Mouse (Mus musculus): ENCODE measurements around the gene Dop1a.

Gene Dop1a

DNA sequence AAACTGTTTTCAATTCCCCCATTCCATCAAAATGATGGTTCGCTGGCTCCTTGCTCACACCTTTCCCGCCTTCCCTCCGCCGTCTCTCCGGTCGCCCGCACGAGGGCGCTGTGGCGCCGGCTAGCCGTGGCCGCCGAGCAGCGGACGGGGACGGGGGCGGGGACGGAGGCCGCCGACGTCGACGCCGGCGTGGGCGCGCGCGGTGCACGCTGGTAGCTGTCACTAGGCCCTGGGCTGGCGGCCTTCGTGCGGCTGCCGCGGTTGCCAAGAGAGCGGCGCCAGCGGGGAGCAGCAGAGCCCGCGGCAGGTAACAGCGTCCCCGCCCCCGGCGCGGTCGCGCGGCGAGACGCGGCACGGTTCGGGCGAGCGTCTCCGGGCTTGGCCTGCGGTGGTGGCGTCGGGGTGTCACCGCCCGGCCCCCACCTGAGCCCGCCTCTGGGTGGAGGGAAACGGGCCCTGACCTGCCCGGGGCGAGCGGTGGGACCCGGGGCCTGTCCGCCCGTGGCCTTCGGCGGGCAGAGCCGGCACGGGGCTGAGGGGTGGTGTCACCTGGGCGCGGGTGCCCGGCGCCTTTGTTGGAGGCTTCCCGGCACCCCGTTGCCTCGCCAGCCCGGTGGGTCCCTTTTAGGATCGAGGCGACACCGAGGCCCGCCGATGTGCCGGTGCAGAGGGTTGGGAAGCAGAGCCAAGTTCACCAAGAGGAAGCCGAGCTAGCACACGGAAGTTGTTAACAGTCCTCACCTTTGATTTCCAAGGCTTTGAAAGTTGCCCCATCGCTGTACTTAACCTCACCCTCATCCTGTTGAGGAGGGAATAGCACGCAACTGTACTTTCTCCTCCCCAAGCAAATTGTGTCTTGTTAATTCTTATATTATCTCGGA lies at the start of gene Dop1a:
Gene Dop1a, plus strand, starts transcription at position 165 of the 881 bp plus-strand sequence.
- no peak for DNase-seq (ENCODE audit: extremely low read depth, low read depth)

DNA sequence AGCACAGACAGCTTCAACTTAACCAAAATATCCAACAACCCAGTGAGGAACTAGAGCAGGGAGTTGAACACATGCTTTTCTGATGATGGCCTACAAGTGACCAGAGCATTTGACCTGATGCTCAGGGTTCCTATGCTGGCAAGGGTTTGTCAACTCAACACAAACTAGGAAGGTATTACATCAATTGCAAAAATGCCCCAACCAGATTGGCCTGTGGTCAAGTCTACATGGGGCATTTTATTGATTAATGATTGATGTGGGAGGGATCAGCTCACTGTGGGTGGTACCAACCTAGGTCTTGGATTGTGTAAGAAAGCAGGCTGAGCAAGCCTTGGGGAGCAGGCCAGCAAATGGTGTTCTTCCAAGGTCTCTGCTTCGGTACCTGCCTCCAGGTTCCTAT lies 49.0 kb upstream of the Dop1a start:
- no peak for DNase-seq (ENCODE audit: extremely low read depth, low read depth)

DNA sequence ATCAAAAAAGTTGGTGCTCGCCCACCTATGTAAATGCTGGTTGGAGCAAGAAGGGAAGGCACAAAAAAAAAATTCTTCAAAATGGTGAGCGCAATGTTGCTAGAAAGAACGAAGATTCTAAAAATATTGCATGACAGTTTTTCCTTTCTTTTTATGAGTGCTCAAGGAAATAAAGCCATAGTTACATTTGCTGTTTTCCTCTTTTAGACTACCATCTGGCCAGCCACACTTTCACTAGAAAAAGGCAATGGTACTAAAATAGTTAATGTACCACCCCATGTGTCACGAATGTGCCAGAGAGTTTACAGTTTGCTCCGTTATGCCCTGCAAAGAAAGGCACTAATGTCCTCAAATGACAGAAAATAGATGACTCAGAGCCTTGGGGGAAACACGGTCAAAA lies 47.6 kb upstream of the Dop1a start:
- no peak for DNase-seq (ENCODE audit: extremely low read depth, low read depth)

DNA sequence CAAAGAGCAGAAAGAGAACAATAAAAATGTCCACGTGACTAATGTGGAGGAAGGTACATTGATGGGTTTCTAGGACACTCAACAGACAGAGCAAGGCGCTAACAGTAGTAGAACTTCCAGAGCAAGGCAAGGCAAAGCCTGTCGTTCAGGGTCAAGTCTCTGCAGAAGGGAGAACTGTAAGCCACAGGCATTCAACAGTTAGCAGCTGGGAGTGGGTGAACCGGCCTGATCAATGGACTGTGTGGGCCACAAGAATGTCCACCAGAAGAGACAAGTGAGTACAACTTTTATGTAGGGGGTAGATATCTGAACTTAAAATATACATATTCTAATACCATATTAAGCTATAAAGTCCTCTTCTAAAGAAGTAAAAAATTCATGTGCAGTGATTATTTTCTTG lies 43.6 kb upstream of the Dop1a start:
- no peak for DNase-seq (ENCODE audit: extremely low read depth, low read depth)

DNA sequence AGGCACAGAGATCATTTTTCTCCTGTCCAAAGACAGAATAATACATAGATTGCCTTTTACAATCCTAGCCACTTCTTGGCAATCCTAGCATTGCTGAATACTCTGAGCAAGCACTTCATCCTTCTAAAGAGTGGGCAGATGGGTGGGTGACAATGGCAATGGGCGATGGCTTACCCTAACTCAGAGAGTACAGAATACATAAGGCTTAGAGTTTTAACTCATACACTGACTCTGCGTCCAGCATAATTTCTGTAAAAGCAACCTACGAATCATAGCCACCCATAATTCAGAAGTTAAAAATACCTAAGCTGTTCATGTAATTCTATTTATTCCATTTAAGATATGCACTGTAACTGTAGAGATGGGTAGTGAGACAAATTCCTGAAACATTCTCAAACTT lies 31.4 kb upstream of the Dop1a start:
- no peak for DNase-seq (ENCODE audit: extremely low read depth, low read depth)

DNA sequence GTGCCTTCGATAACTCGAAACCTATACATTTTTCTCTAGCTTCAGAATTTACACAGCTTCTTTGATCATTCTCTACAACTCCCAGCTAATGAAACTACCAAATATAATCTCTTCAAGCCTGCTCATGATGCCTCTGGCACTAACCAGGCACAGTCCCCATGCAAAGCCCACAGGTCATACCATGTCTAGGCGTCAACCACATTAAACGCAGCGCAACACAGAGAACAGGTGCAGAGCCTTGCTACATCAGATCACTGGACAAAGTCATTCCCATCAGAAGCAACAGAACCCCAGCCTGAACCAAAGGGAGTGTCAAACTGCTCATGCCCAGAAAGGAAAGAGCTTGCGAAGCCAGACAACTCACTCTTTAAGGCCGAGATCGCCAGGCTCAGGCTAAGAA lies 30.3 kb upstream of the Dop1a start:
- no peak for DNase-seq (ENCODE audit: extremely low read depth, low read depth)

DNA sequence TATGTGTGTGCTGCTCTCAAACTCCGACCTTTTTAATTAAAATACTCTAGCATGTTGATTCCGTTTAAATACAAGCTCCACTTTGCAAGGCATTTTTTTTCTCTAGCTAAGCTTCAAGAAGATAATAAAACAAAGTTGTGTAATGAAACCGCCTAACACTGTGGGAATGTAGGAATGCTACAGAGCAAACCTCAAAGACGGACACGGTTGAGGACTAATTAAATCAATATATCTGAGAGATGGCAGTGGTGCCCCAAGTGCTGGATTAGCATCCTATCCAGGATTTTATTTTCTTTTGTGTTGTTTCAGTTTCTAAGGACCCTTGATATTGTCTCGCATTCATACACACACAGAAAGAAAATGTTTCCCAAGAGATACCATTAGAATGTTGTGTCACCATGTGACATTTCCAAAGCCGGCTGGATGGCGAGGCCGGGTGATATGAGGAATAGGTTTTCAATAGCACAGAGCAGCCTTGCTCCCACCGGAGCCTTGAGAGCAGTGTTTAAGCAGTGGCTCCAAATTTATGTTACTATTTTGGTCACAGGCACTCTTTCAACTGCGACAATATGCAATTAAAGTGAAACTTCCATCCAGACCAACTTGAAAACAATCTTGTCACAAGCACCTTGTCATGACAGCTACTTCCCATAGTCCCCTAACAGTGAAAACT lies 28.5 kb upstream of the Dop1a start:
- DNase-seq (ENCODE audit: extremely low read depth, low read depth): no peak

DNA sequence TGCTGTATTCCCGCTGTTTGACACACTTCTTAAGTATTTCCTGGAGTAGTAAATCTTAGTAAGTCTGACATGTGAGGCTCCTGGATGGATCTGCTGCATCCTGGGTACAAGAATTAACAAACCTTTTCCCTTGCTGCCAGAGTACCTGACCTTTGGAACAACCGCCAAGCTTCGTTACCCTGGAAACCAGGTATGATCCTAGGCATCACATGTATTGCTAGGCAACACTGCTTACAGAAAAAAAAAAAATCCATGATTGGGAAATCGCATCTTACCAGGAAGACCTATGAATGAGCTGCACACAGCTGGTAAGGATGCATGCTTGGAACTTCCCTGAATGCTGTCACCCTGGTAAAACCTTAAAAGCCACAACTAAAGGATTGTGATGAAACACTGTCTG lies 24.7 kb upstream of the Dop1a start:
- DNase-seq (ENCODE audit: extremely low read depth, low read depth): no peak

DNA sequence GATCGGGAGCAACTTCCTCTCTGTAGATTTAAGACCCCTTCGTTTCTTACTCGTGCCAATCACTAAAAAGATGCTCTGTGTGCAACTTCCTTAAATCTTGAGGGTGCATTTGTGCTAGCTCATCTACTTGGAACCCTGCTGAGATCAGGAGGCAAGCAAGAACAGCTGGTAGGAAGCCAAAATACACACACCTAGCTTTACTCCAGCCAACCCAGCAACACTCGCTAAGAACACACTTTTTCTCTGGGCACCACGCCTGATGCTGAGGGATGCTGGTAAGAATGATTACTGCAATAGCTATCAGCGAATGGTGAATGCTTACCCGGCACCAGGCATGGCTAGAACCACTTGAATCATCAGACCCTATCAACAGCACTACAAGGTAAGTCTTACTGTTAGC lies 20.1 kb upstream of the Dop1a start:
- no peak for DNase-seq (ENCODE audit: extremely low read depth, low read depth)

DNA sequence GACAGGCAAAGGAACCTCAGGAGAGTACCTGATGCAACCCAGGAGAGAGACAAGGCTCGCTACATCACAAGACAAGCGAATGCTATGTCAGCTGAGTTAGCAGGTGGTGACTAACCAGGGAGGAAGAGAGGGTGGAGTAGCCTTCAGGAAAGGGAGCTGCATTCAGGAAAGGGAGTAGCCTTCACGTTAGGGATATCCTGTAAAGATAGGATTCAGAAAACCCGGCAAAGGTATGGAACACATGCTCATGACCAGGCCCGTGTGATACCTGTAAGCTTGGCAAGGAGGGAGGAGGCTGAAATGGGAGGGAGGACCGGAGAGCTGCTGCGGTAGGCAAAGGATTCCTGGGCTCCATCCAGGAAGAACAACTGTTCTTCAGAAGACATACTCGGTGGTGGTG lies 19.5 kb upstream of the Dop1a start:
- no peak for DNase-seq (ENCODE audit: extremely low read depth, low read depth)

DNA sequence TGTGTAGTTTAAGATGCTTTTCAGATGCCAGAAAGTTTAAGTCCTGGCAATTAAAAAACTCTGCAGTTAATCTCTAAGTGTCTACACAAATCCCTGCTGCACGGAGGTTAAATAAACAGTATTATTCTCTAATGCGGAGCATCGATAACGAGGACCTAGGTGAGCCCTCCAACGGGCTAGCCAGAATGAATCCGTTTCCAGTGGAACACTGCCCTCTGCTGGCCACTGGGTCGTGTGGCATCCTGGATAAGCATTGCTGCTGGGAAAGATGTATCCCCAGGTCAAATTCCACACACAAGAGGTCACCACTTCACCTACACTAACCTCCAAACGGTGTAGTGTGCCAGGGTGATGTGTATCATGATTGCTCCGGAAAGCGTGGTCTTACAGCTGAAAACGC lies 17.4 kb upstream of the Dop1a start:
- DNase-seq (ENCODE audit: extremely low read depth, low read depth): no peak

DNA sequence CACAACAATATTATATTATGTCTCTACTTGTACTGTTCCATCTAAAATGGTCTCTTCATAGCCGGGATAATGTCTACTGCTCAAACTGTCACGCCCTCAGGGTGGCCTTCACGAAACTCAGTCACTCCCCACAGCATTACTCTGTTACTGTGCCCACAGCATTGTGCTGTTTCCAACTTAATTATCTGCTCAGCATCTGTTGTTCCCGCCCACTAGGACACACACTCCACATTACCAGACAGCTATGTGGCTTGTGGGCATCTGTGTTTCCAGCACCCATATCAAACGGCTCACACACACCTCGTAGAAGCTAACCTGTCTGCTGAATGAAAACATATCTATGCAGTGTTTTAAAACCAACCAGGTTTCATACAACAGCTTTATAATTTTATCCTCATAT lies 15.9 kb upstream of the Dop1a start:
- DNase-seq (ENCODE audit: extremely low read depth, low read depth): no peak

DNA sequence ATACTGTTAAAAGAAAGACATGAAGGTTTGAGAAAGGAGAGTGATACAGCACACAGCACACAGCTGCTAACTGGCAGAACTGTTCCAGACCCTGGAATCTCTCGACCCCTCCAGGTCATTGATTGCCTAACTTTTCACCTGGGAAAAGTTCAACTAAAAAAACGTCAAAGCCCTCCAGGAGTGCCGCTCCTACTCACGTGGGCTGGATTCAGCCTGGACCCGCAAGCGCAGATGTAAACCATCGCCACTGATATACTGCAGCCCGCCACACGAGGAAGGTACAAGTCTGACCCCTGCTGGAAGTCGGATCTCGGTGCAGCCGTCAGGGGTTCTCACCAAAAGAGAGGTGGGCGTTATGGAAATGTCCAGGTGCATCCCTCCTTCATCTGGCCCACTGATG lies 15.3 kb upstream of the Dop1a start:
- no peak for DNase-seq (ENCODE audit: extremely low read depth, low read depth)

DNA sequence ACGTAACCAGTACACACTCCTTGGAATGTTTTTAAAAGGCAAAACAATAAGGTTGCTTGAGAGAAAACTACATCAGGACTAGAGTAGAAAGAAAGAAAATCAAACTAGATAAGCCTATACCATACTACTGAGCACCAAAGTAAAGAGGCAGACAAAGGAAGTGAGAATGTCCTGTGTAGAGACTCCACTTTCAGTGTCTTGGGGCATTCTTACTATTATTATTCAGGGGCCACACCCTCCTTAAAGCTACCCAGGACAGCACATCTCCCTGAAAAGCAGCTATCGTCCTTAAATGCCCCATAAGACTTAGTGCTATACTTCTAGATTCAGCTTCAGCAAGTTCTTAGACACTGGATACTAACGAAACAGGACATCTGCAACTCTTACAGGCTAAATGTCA lies 13.3 kb upstream of the Dop1a start:
- no peak for DNase-seq (ENCODE audit: extremely low read depth, low read depth)

DNA sequence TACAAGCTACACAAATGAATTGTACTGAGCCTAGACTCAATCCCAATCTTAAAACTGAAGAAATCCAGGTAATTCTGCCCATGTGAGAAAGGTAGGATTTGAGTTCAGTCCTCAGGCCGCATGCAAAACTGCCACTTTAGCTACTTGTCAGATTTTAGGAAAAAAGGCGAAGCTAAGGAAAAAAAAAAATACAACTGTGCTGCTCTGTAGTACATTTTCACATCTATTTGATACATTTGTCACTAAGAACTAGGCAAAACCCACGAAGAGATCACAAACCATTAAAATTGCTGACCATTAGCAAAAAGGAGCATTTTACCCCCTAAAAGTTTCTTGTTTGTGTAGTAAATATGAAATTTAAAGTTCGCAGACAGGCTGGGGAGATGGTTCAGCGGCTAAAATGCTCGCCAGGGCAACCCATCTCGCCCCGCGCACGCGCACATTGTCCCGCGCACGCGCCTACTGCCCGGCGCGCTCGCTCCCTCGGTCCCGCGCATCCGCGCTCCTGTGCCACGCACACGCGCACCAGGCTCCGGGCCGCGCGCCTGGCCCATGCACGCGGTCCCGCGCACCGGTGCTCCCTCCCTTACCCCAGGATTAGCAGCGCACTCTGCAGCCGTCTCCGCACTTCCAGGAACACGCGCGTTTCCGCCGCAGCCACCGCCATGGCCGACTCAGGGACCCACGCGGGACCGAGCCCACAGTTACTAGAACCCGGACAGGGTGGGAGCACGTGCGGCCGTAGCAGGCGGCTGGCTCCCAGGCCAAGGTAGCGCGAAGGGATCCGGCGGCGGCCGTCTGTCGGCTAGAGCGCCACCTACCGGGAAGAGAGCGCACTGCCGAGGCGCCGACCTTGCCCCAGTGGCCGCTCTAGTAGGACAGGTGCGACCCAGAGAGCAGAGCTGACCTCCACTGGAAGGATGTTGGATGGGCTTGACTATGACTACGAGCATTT lies 2.5 kb upstream of the Dop1a start, which contains the start of gene Ube2cbp:
Gene Ube2cbp, minus strand, starts transcription at position 800 of the 955 bp plus-strand sequence.
- no peak for DNase-seq (ENCODE audit: extremely low read depth, low read depth)

DNA sequence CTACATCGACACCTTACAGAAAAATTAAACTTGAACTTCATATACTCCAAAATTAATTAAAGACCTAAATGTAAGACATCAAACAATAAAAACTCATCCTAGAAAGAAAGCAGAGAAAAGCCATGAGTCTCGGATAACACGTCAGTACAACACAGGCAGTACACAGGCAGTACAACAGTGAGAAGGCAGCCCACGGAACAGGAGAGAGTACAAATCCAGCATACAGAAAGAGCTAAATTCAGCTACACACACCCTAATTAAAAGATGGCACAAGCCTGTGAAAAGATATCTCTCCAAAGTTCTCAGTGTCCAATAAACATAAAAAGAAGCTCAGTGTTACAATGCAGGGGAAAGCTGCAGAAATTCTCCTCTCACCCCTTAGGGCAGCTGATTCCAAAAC lies 9.0 kb downstream of the Dop1a start:
- no peak for DNase-seq (ENCODE audit: extremely low read depth, low read depth)

DNA sequence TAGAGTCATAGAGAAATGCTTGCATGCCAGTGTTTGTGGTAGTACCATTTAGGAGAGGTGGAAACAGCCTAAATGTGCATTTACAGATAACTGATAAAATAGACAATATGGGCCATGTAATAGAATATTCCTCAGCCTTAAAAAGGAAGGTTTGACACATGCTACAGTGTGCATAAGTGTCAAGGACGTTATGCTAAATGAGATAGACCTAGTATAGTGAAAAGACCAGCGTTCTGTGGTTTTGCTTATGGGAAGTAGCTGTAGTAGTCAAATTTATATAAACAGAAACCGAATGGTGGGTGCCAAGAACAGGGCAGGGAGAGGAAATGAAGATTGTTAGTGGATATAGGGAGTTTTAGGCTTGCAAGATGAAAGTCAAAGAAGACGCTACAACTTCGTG lies 9.8 kb downstream of the Dop1a start:
- peak; percentile 73 for DNase-seq (ENCODE audit: extremely low read depth, low read depth)

DNA sequence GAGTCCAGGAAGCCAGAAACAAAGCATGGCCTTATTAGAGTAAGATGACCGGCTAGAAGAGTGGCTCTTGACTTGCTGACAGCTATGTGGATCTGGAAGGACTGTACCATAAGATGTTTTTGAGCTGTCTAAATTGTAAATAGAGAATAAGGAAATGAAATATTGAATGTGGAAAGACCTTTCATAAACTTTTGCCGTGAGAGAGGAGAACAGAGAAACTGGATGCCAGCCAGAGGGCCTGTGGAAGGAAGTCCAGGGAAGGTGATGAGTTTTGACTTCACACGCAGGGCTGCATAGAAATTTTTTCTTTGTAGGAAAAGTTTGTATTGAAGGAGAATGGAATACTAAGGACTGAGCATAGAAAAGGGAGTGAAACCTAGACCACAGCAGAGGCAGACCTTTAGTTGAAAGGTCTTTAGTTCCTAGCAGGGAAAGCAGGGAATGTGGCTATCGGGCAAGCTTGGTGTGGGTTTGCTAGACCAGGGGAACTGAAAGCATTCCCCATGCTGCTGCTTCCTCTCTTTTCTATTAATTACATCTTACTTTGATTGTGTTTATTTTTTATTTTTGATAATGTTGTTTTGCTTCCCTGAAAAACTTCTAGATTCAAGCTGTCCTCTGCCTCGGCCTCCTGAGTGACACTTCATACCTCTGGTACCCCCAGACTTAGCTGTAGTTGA lies 11.6 kb downstream of the Dop1a start:
- DNase-seq (ENCODE audit: extremely low read depth, low read depth): no peak

DNA sequence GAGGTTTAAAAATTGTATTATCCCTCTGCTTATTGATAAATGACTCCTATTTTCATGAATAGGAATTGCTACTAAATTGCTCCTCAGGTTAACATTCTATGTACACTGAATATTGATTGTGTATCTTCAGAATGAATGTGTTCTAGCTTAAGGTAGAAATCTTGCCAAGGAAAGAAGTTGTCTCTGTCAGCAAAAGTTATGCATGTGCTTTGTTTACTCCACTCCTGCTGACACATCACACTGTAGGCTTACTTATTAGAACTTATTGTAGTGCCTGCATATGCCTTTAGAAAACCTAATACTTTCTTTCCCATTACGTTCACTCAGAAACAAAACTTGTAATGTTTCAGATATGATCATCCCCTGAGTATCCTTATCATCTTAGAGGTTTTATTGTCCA lies 15.3 kb downstream of the Dop1a start:
- DNase-seq (ENCODE audit: extremely low read depth, low read depth): no peak

DNA sequence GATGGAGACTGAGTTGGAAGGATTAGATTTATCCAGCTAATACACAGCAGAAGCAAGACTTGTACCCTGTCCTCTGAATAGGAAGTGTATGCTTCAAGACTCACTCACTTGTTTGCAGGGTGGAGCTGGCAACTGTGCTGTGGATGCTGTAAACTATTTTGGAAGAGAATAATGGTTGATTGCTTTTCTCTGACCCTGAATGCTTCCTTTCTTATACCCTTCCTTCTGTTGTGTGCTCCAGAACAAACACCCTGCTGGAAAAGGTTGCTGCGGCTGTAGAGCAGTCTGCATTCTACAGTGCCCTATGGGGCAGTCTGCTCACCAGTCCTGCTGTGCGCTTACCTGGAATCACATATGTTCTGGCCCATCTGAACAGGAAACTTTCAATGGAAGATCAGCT lies 24.8 kb downstream of the Dop1a start:
- no peak for DNase-seq (ENCODE audit: extremely low read depth, low read depth)

DNA sequence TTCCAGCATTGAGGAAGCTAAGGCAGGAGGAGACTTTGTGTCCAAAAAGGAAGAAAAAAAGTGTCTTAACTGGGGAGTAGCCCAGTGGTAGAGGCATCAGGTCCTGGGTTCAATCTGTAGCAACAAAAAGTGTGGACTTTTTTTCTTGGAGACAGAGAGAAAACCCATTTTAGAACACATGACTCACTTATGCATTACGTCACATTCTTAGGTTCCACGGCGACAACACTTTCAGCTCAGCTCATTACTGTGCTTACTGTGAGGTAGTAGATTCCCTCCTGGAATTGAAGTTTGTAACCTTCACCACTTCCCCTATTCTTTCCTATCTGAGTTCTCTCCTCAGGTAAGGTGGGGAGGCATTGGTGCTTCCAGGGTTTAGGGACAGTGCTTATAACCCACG lies 29.3 kb downstream of the Dop1a start:
- DNase-seq (ENCODE audit: extremely low read depth, low read depth): no peak
